In the genomic region with DNA sequence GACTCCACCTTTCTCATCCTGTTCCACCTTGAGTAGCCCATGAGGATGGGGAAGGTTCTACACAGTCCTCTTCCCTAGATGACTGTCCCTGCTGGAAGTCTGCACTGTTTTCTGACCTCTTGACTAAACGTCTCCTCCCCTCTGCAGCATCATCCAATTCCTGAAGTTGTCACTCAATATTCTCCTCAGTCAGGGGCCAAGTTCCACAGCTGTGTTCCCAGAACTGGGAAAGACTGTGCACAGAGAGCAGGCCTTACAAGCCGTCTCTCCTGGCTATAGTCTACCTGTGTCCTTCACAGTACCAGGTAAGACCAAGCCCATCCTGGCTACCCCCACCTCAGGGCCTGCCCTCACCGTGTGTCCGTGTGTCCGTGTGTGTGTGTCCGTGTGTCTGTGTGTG, we compare ENCODE assay signal across 34 mouse cellular contexts. TPM values are rescaled to one million over a fixed set of nuclear protein-coding genes. Genes with fewer than 3 reads are reported as not detected.
DNase-seq lines count a peak whose midpoint lies in the region; ATAC-seq and TF ChIP-seq lines count a peak whose summit lies in the region.
"Had no signal": no experiment of that assay in that cellular context is flagged by ENCODE, and none has a peak within 500 bp of the region (broad histone marks: within the 10 kb centered on the region; RNA-seq: fewer than 3 reads in every experiment).

No protein-coding gene starts in this region.

- no peaks in the 10 kb centered on the region for H3K36me3 ChIP-seq in kidney, embryonic 14.5 days (ENCODE audit: control insufficient read depth, insufficient read depth, low read length)
- H3K36me3 ChIP-seq in liver, embryonic 16.5 days (ENCODE audit: control insufficient read depth, insufficient read depth) = no peaks in the 10 kb centered on the region
- no peaks in the 10 kb centered on the region for H3K36me3 ChIP-seq in liver, embryonic 12.5 days
- H3K36me3 ChIP-seq: embryonic facial prominence, embryonic 12.5 days; heart, embryonic 12.5 days; hindbrain, embryonic 15.5 days; limb, embryonic 12.5 days; midbrain, embryonic 12.5 days; neural tube, embryonic 12.5 days had no signal

- no peaks in the 10 kb centered on the region for H3K27me3 ChIP-seq in kidney, embryonic 14.5 days (ENCODE audit: control insufficient read depth, insufficient read depth, low read length)
- H3K27me3 ChIP-seq in liver, embryonic 16.5 days (ENCODE audit: control insufficient read depth, insufficient read depth, low read depth, low read length) = no peaks in the 10 kb centered on the region
- H3K27me3 ChIP-seq in liver, embryonic 12.5 days (replicated peaks) = no peaks in the 10 kb centered on the region
- H3K27me3 ChIP-seq: embryonic facial prominence, embryonic 12.5 days; heart, embryonic 12.5 days; hindbrain, embryonic 15.5 days; limb, embryonic 12.5 days; megakaryocyte, embryonic 14.5 days; midbrain, embryonic 12.5 days; neural tube, embryonic 12.5 days had no signal

- H3K27ac ChIP-seq in kidney, embryonic 14.5 days (ENCODE audit: low read depth, low read length) = no peak overlapping the region
- no peak overlapping the region for H3K27ac ChIP-seq in liver, embryonic 16.5 days (ENCODE audit: low read length)
- H3K27ac ChIP-seq in liver, embryonic 12.5 days = no peak overlapping the region
- H3K27ac ChIP-seq in gastrocnemius, adult 2 months = no peak overlapping the region
- H3K27ac ChIP-seq: embryonic facial prominence, embryonic 12.5 days; heart, adult 2 months; hindbrain, embryonic 15.5 days; limb, embryonic 12.5 days; liver, embryonic 14.5 days; midbrain, embryonic 12.5 days; neural tube, embryonic 12.5 days had no signal

- H3K9me3 ChIP-seq in kidney, embryonic 14.5 days (ENCODE audit: control insufficient read depth, low read length) = no peaks in the 10 kb centered on the region
- no peaks in the 10 kb centered on the region for H3K9me3 ChIP-seq in liver, embryonic 16.5 days (replicated peaks; ENCODE audit: control insufficient read depth, low read length)
- no peaks in the 10 kb centered on the region for H3K9me3 ChIP-seq in liver, embryonic 12.5 days (replicated peaks)
- H3K9me3 ChIP-seq: embryonic facial prominence, embryonic 12.5 days; heart, embryonic 12.5 days; hindbrain, embryonic 15.5 days; limb, embryonic 12.5 days; megakaryocyte, embryonic 14.5 days; midbrain, embryonic 12.5 days; neural tube, embryonic 12.5 days had no signal

- H3K4me3 ChIP-seq in kidney, embryonic 14.5 days (ENCODE audit: low read length) = no peak overlapping the region
- peak overlapping the region; percentile 27; the same call in 1 of the 2 replicates for H3K4me3 ChIP-seq in liver, embryonic 16.5 days (ENCODE audit: low read depth, low read length)
- no peak overlapping the region for H3K4me3 ChIP-seq in liver, embryonic 12.5 days
- no peak overlapping the region for H3K4me3 ChIP-seq in gastrocnemius, adult 2 months
- H3K4me3 ChIP-seq: embryonic facial prominence, embryonic 12.5 days; heart, adult 2 months; heart, embryonic 12.5 days; hindbrain, embryonic 15.5 days; limb, embryonic 12.5 days; megakaryocyte, embryonic 14.5 days; midbrain, embryonic 12.5 days; myocyte; neural tube, embryonic 12.5 days had no signal

- intact Hi-C loops in gastrocnemius, adult 2 months (cut with DNase I) = no loop called here

- H3K4me2 ChIP-seq in kidney, embryonic 14.5 days (replicated peaks; ENCODE audit: low read depth, low read length) = no peak overlapping the region
- H3K4me2 ChIP-seq in liver, embryonic 16.5 days (ENCODE audit: low read depth, low read length) = no peak overlapping the region
- no peak overlapping the region for H3K4me2 ChIP-seq in liver, embryonic 12.5 days
- H3K4me2 ChIP-seq: embryonic facial prominence, embryonic 12.5 days; heart, embryonic 12.5 days; hindbrain, embryonic 15.5 days; limb, embryonic 12.5 days; midbrain, embryonic 12.5 days; neural tube, embryonic 12.5 days had no signal

- H3K4me1 ChIP-seq in kidney, embryonic 14.5 days (ENCODE audit: control insufficient read depth, insufficient read depth, low read length) = no peaks in the 10 kb centered on the region
- no peaks in the 10 kb centered on the region for H3K4me1 ChIP-seq in liver, embryonic 16.5 days (ENCODE audit: control insufficient read depth, low read depth, low read length)
- no peaks in the 10 kb centered on the region for H3K4me1 ChIP-seq in liver, embryonic 12.5 days
- H3K4me1 ChIP-seq: embryonic facial prominence, embryonic 12.5 days; heart, embryonic 12.5 days; hindbrain, embryonic 15.5 days; limb, embryonic 12.5 days; megakaryocyte, embryonic 14.5 days; midbrain, embryonic 12.5 days; neural tube, embryonic 12.5 days had no signal

- no peak for ATAC-seq in kidney, embryonic 14.5 days (ENCODE audit: low FRiP score, low TSS enrichment)
- peak; percentile 10; the same call in 1 of the 2 replicates for ATAC-seq in liver, embryonic 16.5 days (ENCODE audit: low read depth)
- no peak for ATAC-seq in liver, embryonic 12.5 days
- ATAC-seq in megakaryocyte progenitor cell, adult 5-6 weeks (replicated peaks; ENCODE audit: poor library complexity) = no peak
- ATAC-seq: forebrain, embryonic 14.5 days; inflammation-experienced regulatory T-cells, adult 6 months had no signal

- H3K9ac ChIP-seq in kidney, embryonic 14.5 days (ENCODE audit: low read depth, low read length) = no peak overlapping the region
- H3K9ac ChIP-seq in liver, embryonic 16.5 days (ENCODE audit: low read depth, low read length) = no peak overlapping the region
- H3K9ac ChIP-seq in liver, embryonic 12.5 days = no peak overlapping the region
- H3K9ac ChIP-seq: embryonic facial prominence, embryonic 12.5 days; heart, embryonic 12.5 days; hindbrain, embryonic 15.5 days; limb, embryonic 12.5 days; liver, embryonic 14.5 days; midbrain, embryonic 12.5 days; neural tube, embryonic 12.5 days had no signal

- WGBS in kidney, embryonic 14.5 days = 89% methylated on average over 6 of the region's 6 CpGs
- 47% methylated on average over 6 of the region's 6 CpGs for WGBS in liver, embryonic 16.5 days (ENCODE audit: insufficient replicate concordance)
- 69% methylated on average over 6 of the region's 6 CpGs for WGBS in liver, embryonic 12.5 days (ENCODE audit: insufficient replicate concordance)

- TF ChIP-seq CTCF in gastrocnemius, adult 2 months (IDR thresholded peaks at IDR 0.05) = no peak

- DNase-seq in kidney, adult 18-20 months = peak; percentile 70
- DNase-seq in kidney, postnatal 10 days = peak; percentile 32
- peak; percentile 25 for DNase-seq in yolk sac, embryonic 10.5 days (ENCODE audit: low spot score)
- no peak for DNase-seq in gastrocnemius, adult 2 months
- DNase-seq: B cell, adult 2 months; cerebellum, adult 8-10 months; cerebellum, postnatal 25 days; gastrocnemius, postnatal 25 days; heart, adult 2 months; layer of hippocampus, postnatal 36 days; lung, postnatal 36 days; right cerebral cortex, adult 18-20 months; spleen, adult 18-20 months; thymus, adult 18-20 months; thymus, postnatal 25 days had no signal

RNA-seq across cellular contexts. Expression of a gene that starts 10.8 kb away (rescaled TPM):
- polyA plus RNA-seq in kidney, embryonic 14.5 days (2014; fragmentation: Nextera tagmentation; extraction: Ambion mirVana) = 0.14 and 0.35 TPM in 2 replicates
- 15.5 and 16.7 TPM in 2 replicates for polyA plus RNA-seq in liver, embryonic 16.5 days (2015; fragmentation: Nextera tagmentation; extraction: Ambion mirVana)
- 0.17 and 0.39 TPM in 2 replicates for polyA plus RNA-seq in liver, embryonic 12.5 days (2016; fragmentation: Nextera tagmentation; extraction: Ambion mirVana)
- total RNA-seq in gastrocnemius, adult 2 months (2021) = under 1 TPM in 1 of 2 experiments, not detected in 1; 0.13 TPM
- not detected in 2 replicates for total RNA-seq in megakaryocyte progenitor cell, adult 5-6 weeks (2015)
- not detected in 2 replicates for total RNA-seq in megakaryocyte progenitor cell, adult 5-6 weeks (2017)
- total RNA-seq: gastrocnemius, postnatal 25 days; heart, adult 2 months; hematopoietic stem cell, adult 5-6 weeks; layer of hippocampus, postnatal 36 days; left cerebral cortex, postnatal 10 days; midbrain, postnatal 0 days had no signal
- polyA plus RNA-seq: embryonic facial prominence, embryonic 12.5 days; forebrain, embryonic 14.5 days; heart, embryonic 12.5 days; hindbrain, embryonic 15.5 days; inflammation-experienced regulatory T-cells, adult 6 months; large intestine, adult 2 months; limb, embryonic 12.5 days; midbrain, embryonic 12.5 days; midbrain, postnatal 0 days; myocyte; neural tube, embryonic 12.5 days had no signal

Comparison
In these comparisons a context has a peak if more than half of its experiments do, and no peak if none do; other contexts are left out.
1. RNA of a gene that starts 10.8 kb away (polyA plus RNA-seq): 15.5 to 16.7 TPM in liver, embryonic 16.5 days; 0.14 to 0.35 TPM in kidney, embryonic 14.5 days and 0.17 to 0.39 TPM in liver, embryonic 12.5 days; every median in the first group is over 10 times any median in the second.